Mouse (Mus musculus) right cerebral cortex, postnatal 36 days (tissue): ENCODE results near the gene Apol8.
"Not testable (repeated sequence)": the region's sequence is repeated elsewhere in the genome, so short reads cannot be mapped to it uniquely, and the experiment has no call there.

Experiments used
- DNase-seq, 2 experiments: peaks; one replicate each; pipeline ENCODE4 v3.0.0; 2022; ENCODE audit warnings: low spot score in 2 of 2, mixed read lengths in 1 of 2

The Apol8 gene

GRCm38 (mm10) chr15:77698656-77699055 is 58.1 kb downstream of the Apol8 start, which contains the start of gene Apol7e:
TSS of gene Apol7e (plus strand) at chr15:77698857.
- DNase-seq = not testable (repeated sequence)
